Mouse (Mus musculus) gastrocnemius, postnatal 10 days (tissue): ENCODE data around the gene Slc22a3. TPM values are rescaled to one million over a fixed set of nuclear protein-coding genes. Genes with fewer than 3 reads are reported as not detected.

Experiments used
- DNase-seq: peaks from one replicate; pipeline ENCODE4 v3.0.0; 2021; ENCODE audit warnings: mixed read lengths
- long read RNA-seq, 2 experiments: library from polyadenylated mRNA; stranded (forward); transcript quantifications; one replicate each; pipeline ENCODE4 v2.0.0; 2021
- total RNA-seq, 2 experiments: library from RNA; stranded (reverse); gene quantifications; 2 replicates each; pipeline ENCODE4 v1.2.3; 2021

The Slc22a3 gene
- 1 to 10 TPM; 4.5 to 6.3 TPM for total RNA-seq
- long read RNA-seq, experiment 1, transcript Slc22a3-201 (11 exons, 3,504 nt) = major isoform, 11 of 12 reads
- long read RNA-seq, experiment 1, partial matches to known transcripts = 1 of 12 reads
- long read RNA-seq, experiment 1, other reads (novel, unspliced or antisense) = 0 of 12 reads
- long read RNA-seq, experiment 2, transcript Slc22a3-201 (11 exons, 3,504 nt) = major isoform, 10 of 10 reads
- long read RNA-seq, experiment 2, partial matches to known transcripts = 0 of 10 reads
- long read RNA-seq, experiment 2, other reads (novel, unspliced or antisense) = 0 of 10 reads

DNA sequence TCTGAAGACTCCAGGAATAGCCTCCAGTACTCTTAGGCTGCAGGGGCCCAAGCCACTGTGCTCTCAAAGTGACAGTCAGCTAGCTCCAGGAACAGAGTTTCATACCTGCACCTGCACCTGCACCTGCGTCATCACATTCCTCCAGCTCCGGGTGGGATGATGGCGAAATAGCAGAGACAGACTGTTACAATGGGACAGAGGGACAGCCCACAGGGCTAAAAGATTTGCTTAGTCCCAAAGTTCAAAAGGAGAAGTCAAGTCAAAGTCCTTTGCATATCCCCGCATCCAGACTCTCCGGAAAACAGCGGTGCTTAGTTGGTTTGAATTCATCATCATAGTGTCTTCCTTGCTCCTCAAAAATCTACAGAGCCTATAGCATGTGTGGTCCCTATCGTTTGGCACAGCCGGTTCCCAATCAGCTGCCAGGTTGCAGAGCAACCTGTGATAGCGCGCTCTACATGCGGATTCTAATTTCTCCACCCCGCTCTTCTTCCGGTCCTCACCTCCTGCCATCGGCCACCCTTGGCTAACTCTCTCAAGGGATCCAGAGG, at the start of gene Slc22a3:
Gene Slc22a3, minus strand, starts transcription at position 51 of the 551 bp plus-strand sequence.
- DNase-seq = no peak

DNA sequence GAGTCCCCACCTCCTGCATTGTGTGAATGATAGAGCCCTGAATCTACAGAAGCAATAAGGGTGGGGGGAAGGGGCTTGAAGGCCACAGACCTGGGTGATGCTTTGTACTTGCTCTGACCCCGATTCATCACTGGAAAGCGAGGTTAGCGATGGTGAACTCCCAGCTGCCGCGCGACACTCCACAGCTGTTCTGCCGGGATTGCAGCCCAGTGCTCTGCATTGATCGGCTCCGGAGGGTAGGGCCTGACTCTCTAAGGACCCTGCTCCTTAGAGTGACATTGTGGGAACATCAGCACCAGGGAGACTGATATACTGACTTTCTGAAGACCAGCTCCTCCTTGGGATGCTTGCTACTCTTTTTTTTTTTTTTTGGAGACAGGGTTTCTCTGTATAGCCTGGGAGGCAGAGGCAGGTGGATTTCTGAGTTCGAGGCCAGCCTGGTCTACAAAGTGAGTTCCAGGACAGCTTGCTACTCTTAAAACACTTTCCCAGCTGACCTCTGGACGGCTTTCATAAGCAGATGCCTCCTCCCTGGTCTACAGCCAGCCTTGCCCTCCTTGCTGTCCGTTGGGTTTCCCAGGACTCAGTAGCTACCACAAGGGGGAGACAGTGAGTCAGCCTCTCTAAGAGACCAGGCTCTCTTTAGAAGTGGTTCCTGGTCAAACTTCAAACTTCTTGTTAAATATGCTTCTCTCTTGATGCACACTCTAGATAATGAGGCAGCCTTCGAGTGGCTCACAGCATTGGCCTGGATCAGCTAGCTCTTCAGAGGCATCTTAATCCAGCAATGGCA, 27.0 kb upstream of the Slc22a3 start:
- peak; percentile 71 for DNase-seq

DNA sequence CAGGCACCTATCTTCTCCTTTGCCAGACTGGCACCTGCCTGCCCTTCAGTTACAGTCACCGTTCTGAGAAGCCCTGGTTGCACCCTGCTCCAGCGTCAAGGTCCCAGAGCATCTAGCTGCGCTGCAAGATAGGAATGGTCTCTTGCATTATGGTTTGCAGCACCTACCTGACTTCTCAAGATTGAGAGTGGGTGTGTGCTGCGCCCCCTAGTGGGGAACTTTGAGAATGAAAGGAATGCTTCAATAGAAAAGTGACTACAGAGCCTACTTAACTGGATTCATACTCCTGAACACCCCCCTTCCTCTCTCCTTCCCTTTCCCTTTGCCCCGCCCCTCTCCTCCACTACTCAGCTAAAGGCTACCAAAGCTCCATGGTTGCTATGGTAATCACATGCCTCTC, 24.6 kb upstream of the Slc22a3 start:
- DNase-seq = peak; percentile 63

DNA sequence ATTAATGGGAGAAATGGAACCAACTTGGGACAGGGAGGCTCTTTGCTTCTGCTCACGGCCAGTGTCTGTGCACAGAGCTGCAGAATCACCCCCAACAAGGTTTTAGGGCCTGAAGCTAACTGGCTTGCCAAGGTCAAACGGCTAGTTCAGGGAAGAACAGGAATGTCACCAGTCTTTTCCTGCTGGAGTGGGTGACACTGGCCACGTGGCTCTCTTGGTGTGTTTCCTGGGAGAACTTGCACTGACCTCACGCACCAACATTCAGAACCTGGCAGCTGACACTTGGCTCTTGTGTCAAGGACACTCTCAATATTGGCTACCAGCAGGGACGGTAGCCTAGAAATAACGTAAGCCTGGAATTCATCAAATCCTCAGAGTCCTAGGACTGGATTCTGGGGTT, 22.6 kb upstream of the Slc22a3 start:
- no peak for DNase-seq

DNA sequence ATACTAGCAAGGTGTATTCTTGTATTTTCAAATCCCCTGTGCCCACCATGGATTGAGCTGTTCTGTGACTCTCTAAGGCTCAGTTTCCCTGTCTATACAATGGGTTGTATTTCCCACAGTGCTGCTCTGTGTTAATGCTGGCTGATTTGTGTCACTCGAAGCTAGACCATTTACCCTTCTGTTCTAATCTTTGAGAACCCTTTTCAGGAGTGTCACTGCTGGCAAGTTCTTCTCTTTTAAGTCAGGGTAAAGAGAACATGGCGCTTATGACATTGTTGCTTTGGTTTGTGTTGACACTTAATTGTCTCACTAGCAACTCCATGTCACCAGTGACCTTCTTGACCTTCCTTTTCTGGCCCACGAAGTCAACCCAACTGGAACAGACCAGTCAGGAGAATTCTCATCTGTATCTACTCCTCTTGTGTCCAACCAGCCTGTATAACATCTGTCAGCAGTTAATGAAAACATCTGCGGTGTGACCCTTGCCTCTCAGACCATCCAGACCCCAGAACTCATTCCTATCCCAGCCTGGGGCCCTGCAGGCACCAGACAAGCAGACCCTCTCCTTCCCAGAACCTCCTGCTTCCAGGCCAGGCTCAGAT, 22.0 kb upstream of the Slc22a3 start:
- no peak for DNase-seq

DNA sequence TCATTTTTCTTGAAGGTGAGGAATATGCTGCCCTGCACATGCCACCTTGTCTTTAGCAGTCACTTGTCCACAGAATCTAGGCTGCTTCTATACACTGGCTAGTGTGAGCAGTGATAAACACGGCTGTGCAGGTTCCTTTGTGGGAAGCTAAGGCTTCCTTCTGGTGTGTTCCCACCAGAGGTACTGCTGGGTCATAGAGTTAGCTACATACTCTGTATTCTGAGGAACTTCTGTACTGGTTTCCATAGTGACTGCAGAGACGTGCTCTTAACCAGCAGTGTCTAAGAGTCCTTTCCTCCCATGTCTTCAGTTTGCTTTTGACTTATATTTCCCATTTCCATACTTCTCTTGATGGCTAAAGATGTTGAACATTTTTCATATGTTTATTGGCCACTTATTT, 11.6 kb upstream of the Slc22a3 start:
- no peak for DNase-seq

DNA sequence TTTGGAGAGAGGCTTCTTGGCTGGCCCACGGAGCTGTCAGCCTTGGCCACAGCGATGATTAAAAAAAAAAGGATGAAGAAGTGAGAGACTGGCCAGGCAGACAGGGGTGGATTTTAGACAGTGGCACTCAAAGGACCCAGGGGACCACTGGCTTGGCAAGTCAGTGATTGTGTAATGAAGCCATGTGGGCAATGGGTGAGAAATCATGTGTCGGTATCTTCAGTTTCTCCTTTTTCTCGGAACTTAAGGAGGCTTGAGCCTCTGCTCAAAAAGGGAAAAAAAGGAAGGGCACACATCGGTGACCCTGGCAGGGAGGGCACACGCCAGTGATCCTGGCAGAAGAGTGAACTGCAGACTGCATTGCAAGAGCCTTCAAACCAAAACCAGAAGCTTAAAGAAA, 10.7 kb upstream of the Slc22a3 start:
- DNase-seq = no peak

DNA sequence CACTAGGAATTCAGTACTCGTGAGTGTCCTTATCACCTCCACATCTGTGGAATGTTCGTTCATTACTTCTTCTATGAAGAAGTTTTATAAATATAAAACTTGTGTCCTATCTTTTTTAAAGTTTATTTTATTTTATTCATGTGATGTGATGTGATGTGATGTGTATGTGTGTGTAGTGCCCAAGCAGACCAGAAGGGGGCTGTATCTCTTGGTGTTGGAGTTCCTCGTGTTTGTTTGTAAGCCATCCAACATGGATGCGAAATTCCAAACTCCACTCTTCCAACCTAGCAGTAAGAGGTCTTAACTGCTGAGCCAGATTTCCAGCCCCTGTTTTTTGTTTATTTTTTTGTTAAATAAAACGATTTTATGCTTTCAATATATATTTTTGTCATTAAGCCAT, 6.5 kb upstream of the Slc22a3 start:
- DNase-seq = no peak

DNA sequence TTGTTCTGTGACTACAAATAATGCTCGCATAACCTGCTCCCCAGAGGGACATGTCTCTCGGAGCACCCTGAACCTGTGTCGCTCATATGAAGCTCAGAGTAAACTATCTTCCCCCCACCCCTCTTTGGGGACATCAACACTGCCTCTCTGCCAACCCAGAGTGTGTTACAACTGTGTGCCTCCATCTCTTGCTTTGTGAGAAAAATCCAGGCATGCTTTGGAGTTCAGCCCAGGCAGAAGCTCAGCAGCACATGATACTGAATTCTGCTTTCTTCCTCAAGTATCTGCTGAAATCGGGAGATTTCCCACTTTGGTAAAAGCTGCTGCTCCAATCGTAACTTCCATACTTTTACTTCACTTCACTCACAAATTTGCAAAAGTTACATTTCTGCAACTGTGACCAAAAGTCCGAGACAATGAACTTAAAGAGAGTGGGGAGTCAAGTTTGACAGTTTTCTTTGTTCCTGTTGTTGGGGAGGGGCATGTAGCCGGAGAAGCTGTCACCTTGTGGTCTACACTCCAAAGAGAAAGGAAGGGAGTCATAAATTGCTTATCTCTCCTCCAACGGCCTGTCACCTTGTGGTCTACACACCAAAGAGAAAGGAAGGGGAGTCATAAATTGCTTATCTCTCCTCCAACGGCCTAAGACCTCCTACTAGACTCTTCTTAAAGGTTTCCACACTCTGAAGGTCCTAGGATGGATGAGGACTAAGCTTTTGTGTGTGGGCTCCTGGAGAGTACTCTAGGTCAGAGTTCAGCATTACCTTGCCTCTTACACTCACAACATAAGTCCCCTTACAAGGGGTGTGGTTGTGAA, 5.8 kb upstream of the Slc22a3 start:
- DNase-seq = no peak

DNA sequence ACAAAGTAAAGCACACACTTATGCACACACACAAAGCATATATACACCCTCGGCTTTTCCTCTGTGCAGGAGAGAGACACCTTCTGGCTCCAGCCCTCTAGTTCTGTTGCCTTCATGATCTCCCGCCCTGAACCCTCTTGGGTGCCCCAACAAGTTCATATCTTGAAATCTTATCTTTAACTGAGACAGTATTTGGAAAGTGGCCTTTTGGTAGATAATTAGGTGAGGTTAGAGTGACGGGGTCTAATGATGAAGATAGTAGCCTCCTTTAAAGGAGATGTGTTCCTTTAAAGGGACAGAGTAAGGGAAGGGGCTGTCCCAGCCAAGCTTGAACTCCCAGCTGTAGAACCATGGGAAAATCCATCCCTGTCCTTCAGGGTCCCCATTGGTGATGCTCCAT, 3.7 kb upstream of the Slc22a3 start:
- no peak for DNase-seq

DNA sequence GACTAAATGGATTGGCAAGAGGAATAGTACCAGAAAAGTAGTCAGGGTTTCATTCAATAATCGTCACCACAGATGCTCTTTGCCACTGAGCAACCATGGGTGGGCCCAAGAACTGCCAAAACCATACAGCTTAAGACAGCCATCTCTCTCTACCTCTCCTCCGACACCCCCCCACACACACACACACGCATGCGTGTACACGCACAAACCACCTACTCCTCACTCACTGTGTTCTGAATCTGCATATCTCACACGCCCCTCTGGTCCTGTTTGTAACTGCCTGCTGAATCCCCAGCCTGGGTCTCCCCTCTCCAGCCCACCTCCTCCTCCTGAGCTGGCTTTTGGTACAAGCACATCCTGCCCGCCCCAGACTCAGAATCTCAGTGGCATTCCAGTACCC, 872 bp upstream of the Slc22a3 start:
- DNase-seq = no peak

DNA sequence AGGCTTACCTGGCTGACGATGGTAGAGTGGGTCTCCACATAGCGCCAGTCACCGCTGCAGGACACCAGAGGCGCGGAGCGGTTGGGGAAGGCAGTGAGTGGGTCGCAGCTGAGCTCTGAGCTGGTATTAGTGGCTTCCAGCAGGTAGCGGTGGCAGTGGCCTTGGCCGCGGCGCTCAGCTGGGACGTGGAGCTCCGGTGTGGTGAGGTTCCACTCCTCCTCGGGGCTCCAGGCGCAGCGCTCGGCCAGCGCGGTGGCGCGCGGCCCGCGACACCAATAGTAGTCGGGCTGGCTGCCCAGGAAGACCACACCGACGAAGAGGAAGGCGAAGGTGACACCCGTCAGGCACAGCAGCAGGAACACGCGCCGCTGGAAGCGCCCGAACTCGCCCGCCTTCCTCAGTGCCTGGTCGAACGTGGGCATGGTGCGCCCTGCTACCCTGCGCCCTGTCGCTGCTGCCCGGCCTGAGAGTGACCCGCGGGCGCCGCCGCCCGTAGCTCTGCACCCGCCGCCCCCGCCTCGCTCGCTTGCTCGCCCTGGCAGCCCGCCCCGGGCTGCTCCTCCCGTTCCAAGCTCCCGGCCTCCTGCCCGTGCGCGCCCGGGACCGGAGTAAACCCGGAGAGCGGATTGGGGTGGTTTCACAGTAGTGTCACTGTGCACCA, 471 bp downstream of the Slc22a3 start:
- peak; percentile 70 for DNase-seq

DNA sequence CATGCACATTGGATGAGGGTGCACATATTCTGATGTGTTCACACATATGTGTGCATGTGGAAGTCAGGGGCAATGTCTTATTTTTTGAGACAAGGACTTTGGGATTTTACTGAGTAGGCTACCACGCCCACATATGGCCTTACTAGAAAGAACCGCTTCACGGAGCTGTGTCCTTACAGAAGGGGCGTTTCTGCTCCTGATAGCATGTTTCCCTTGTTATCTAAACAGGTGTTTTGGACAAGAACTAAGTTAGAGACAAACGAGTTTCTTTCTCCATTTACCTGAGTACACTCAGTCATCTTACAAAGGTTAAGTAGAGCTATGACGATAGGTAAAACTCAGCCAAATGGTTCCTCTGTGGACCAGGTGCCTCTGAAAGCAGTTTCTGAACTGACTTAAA, 1.8 kb downstream of the Slc22a3 start:
- DNase-seq = no peak

DNA sequence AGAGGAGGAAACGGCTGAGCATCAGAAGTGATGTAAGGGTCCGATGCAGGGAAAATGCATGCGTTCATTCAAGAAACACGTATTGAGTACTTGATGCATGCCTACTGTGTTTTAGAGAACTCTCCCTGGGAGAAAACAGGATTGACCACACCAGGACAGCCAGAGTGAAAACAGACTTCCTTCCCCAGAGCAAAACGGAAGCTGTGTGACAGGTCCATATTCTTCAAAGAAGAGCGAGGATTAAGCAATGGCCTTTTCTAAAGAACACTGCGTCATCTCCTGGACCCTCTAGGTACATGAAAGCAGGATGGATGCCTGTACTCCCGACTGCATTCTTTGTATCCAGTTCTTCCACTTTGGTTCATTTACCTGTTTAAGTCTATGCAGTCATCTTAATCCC, 8.1 kb downstream of the Slc22a3 start:
- DNase-seq = no peak

DNA sequence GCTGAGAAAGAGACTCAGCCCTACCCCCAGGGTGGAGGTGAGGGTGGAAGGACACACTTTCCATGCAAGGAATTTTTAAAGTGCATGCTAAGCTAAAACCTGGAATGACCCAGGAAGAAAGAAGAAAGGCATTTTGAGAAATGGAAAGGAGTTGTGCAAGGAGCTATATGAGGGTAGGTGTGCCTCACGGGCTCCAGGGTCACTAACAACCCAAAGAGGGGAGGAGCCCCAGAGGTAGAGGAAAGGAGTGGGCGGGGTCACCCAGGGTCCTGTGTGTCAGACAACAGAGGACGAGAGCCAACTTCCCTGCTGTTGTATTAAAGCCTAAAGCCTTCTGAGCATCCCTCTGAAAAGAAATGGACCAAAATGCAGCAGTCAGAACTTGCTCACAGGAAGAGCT, 11.9 kb downstream of the Slc22a3 start:
- no peak for DNase-seq

DNA sequence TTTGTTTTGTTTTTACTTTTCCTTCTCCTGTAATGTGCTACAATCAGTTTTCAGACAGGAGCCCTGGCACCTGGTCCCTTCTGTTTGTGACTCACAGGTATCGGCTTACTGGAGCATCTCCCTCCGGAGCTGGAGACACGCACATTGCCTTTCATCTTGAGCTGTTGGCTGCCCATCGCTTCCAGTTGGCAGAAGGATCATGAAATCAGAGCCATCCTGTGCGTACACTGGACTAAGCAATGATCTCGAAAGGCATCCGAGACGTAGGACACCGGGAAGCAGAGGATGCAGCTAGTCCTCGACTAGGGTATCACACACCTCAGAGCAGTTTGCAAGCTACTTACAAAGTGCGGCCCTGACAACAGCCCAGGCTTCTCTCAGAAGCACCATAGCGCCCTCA, 15.9 kb downstream of the Slc22a3 start:
- peak; percentile 22 for DNase-seq

DNA sequence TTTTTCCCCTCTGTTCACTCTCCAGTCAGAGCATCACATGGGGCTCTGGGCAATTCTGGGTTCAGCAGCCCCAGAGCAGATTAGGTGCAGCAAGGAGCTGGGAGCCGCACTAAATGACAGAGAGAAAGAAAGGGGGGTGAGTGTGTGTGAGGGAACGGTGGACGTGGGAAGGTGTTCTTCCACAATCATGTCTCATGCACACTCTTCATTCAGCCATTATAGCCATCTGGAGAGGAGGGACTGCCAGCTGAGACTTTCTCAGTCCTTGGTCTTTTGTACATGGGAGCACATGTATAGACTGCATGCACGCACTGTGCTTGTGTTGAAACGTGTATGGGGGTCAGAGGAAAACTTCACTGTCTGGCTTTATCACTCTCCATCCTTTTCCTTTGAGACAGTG, 17.6 kb downstream of the Slc22a3 start:
- DNase-seq = no peak

DNA sequence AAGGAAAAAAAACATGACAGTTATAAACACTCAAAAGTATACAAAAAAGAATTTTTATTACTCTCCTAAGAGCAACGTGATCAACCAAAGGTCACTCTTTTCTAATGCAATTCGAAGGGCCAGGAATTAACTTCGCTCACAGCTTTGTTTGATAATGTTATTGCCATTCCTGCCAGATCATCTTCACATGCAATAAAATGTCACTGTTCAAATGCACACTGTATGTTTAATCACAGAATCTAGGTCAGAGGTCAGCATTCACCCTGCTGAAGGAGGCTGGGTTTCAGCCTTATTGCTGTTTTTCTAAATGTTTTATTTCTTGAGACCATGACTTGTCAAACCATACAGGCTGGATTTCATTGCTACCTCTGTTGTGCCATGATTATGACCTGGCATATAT, 21.8 kb downstream of the Slc22a3 start:
- DNase-seq = no peak

DNA sequence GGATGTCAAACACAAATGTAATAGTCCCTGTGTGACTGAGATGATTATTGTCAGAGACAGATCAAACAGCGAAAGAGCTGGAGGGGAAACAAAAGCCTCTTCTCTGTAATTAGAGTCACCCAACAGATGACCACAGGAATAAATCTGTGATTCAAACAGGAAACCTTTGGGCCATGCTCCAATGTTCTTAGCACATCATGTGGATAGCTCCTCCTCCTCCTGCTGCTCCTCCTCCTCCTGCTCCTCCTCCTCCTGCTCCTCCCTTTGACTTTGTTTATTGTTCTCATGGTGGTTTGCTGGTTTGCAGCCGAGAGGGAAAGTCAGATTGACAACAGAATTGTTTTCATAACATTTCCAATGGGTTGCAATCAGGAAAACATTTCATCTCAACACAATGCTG, 28.1 kb downstream of the Slc22a3 start:
- DNase-seq = no peak

DNA sequence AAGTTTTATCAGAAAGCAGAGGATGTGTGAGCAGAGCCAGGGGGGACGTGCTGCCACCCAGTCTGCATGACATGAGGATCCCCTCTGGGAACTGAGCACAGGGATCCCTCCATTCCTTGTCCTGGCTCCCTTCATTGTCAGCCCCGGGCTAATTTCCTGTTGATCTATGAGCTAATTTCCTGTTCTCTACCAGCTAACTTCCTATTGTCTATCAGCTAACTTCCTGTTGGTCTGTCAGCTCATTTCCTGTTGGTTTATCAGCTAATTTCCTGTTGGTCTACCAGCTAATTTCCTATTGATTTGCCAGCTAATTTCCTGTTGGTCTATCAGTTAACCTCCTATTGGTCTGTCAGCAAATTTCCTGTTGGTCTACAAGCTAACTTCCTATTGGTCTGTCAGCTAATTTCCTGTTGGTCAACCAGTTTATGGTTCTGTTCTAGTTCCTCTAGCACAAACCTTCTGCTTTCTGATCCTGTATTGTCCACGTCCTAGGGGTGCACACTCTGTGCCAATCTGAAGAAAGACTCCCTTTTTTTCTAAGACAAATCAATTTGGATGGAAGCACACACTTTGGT, 32.9 kb downstream of the Slc22a3 start:
- DNase-seq = no peak

DNA sequence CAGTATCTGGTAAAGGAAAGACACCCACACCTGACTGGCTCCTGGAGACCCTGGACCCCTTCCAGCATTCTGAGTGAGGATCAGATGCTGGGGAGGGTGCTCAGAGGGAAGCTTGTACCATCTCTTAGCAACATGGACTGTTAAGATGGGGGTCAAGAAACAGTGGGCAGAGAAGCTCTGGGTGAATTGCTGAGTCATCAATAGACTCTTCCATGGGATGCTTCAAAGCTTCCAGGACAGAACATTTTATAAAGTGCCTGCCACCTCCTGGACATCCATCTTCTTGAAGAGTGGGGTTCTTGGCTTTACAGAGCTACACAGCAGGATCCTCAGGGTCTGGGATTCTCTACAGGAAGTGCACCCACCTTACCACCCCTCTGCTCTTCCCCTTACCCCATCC, 35.0 kb downstream of the Slc22a3 start:
- DNase-seq = no peak
